Mouse (Mus musculus): Measurements from ENCODE around the gene Tjp1. TPM values are rescaled to one million over a fixed set of nuclear protein-coding genes. Genes with fewer than 3 reads are reported as not detected.

The Tjp1 gene
- polyA plus RNA-seq, 1 experiment from 2014 or later: 22.3 TPM

DNA sequence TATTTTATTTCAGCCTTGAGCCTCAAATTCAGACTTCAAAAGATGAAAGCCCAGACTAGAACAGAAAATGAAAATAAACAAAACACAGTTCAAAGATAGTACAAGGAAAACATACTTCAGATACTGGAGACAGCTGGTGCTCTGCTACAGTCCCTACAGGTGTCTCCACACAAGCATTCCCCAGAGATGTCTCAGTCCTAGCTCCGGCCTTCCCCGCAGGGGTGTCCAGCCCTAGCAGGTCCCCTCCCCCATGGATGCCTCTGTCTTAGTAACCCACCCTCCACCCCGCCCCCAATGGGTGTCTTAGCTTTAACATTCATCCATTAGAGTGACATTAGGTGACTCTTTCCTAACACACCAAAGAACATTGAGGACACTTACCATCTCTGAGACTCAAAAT, 108.6 kb downstream of the Tjp1 start:
- ATAC-seq (ENCODE audit: low read depth) (no peak), DNase-seq (ENCODE audit: low spot score) (no peak)
- Histone ChIP-seq H3K27ac (replicated peaks; ENCODE audit: low read depth, low read length) (no peak overlapping the region), H3K4me1 (ENCODE audit: control insufficient read depth, insufficient read depth, low read length) (peaks cover 7% of the 10 kb centered on the region; the same call in 1 of the 2 replicates), H3K4me2 (ENCODE audit: low read depth, low read length) (no peak overlapping the region), H3K27me3 (replicated peaks; ENCODE audit: control insufficient read depth, insufficient read depth, low read length) (no peaks in the 10 kb centered on the region), H3K36me3 (ENCODE audit: control insufficient read depth, insufficient read depth, low read length) (no peaks in the 10 kb centered on the region), H3K9ac (ENCODE audit: low read depth, low read length) (no peak overlapping the region), H3K4me3 (ENCODE audit: low read depth, low read length) (no peak overlapping the region), H3K9me3 (ENCODE audit: control insufficient read depth, low read length) (no peaks in the 10 kb centered on the region)
- 65% methylated on average over 3 of the region's 3 CpGs for WGBS

DNA sequence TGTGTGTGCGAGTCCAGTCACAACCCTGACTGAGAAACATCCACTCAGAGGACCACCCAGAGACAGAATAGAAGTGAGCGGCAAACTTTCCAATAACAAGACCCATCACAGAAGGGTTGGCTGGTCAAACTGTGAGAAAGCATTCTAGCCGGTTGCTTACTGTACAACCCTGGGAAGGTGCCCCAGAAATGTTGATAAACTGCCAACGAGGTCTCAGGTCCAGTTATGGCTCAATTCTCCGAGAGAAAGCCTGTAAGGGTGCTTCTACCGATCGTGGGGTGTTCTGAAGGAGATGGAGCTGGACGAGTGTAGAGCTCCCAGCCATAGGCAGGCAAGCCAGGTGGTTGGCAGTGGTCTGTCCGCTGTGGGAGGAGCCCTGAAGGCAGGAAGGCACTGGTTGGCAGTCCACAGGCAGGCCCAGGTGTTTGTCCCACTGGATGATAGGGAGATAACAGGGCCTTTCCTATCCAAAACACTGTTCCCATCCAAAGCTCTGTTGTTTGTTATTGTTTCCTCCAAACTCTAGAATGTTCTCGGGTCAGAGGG, 109.1 kb downstream of the Tjp1 start:
- H3K27ac ChIP-seq (replicated peaks; ENCODE audit: low read depth, low read length): no peak overlapping the region
- no peak overlapping the region for H3K4me2 ChIP-seq (ENCODE audit: low read depth, low read length)
- H3K27me3 ChIP-seq (replicated peaks; ENCODE audit: control insufficient read depth, insufficient read depth, low read length): no peaks in the 10 kb centered on the region
- H3K4me3 ChIP-seq (ENCODE audit: low read depth, low read length): no peak overlapping the region
- peaks cover 7% of the 10 kb centered on the region; the same call in 1 of the 2 replicates for H3K4me1 ChIP-seq (ENCODE audit: control insufficient read depth, insufficient read depth, low read length)
- H3K9me3 ChIP-seq (ENCODE audit: control insufficient read depth, low read length): no peaks in the 10 kb centered on the region
- H3K36me3 ChIP-seq (ENCODE audit: control insufficient read depth, insufficient read depth, low read length): no peaks in the 10 kb centered on the region
- no peak for ATAC-seq (ENCODE audit: low read depth)
- DNase-seq (ENCODE audit: low spot score): no peak
- WGBS: 83% methylated on average over 10 of the region's 10 CpGs
- no peak overlapping the region for H3K9ac ChIP-seq (ENCODE audit: low read depth, low read length)

DNA sequence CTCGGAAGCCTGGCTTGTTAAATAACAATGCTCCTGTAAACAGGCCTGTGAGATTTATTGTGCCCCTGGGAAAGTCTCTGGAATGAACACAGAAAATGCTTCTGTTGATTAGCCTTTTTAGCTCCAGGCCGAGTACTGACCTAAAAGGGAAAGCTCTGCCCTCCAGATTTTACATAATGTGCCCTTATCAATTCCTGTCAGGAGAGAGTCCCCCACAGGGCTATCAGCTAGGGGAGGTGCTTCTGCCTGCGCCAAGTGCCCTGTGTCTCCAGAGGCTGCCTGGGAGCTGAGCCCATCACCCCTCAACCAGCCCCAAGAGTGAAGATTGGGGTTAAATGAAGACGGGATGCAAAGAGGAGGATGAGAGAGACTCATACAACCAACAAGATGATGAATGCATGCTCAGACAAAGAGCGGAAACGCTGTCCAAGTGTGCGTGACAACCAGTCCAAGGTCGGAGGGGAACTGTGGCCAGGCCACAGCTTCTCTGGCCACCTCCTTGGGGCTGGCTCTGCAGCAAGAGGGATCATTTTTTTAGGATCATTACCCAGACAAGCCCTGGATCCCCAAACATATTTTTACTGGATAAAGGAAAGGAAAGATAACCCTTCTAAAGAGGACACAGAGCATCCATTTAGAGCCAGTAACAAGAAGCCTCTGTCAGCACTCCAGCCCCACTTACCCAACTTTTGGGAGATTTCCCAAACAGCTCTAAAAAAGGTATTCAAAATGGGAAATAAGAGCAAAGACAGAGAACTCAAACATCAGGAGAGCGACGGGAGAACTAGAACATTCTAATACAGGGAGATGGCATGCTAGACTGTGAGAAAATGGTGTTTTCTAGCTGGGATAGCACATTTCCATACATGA, 110.1 kb downstream of the Tjp1 start:
- DNase-seq (ENCODE audit: low spot score) (no peak), ATAC-seq (ENCODE audit: low read depth) (no peak)
- peaks cover 7% of the 10 kb centered on the region; the same call in 1 of the 2 replicates for H3K4me1 ChIP-seq (ENCODE audit: control insufficient read depth, insufficient read depth, low read length)
- no peaks in the 10 kb centered on the region for H3K27me3 ChIP-seq (replicated peaks; ENCODE audit: control insufficient read depth, insufficient read depth, low read length)
- no peaks in the 10 kb centered on the region for H3K36me3 ChIP-seq (ENCODE audit: control insufficient read depth, insufficient read depth, low read length)
- no peak overlapping the region for H3K4me2 ChIP-seq (ENCODE audit: low read depth, low read length)
- 57% methylated on average over 10 of the region's 10 CpGs for WGBS
- H3K4me3 ChIP-seq (ENCODE audit: low read depth, low read length): no peak overlapping the region
- H3K9me3 ChIP-seq (ENCODE audit: control insufficient read depth, low read length): no peaks in the 10 kb centered on the region
- H3K9ac ChIP-seq (ENCODE audit: low read depth, low read length): no peak overlapping the region
- H3K27ac ChIP-seq (replicated peaks; ENCODE audit: low read depth, low read length): no peak overlapping the region

DNA sequence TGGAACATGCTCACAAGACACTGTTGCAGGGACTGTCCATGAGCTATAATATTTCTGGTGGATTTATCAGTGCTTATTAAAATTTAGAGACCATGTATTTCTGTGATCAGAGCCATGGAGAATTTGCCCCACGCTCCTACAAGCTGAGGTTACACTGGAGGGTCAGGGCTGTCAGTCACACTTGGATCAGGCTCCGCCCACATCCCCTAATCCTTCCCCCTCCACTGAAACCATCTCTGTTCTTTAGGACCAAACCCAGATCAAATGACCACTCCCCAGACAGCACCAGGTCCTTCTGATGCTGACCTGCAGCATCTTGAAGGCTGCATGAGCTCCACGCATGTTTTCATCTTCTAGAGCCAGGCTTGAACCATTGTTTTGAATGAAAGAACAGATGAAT, 111.1 kb downstream of the Tjp1 start:
- no peak for ATAC-seq (ENCODE audit: low read depth)
- Histone ChIP-seq H3K27me3 (replicated peaks; ENCODE audit: control insufficient read depth, insufficient read depth, low read length) (no peaks in the 10 kb centered on the region), H3K27ac (replicated peaks; ENCODE audit: low read depth, low read length) (no peak overlapping the region), H3K9me3 (ENCODE audit: control insufficient read depth, low read length) (no peaks in the 10 kb centered on the region), H3K36me3 (ENCODE audit: control insufficient read depth, insufficient read depth, low read length) (no peaks in the 10 kb centered on the region), H3K4me1 (ENCODE audit: control insufficient read depth, insufficient read depth, low read length) (peaks cover 7% of the 10 kb centered on the region; the same call in 1 of the 2 replicates), H3K4me3 (ENCODE audit: low read depth, low read length) (no peak overlapping the region), H3K4me2 (ENCODE audit: low read depth, low read length) (no peak overlapping the region), H3K9ac (ENCODE audit: low read depth, low read length) (no peak overlapping the region)
- WGBS: 70% methylated on average over 3 of the region's 3 CpGs
- no peak for DNase-seq (ENCODE audit: low spot score)

DNA sequence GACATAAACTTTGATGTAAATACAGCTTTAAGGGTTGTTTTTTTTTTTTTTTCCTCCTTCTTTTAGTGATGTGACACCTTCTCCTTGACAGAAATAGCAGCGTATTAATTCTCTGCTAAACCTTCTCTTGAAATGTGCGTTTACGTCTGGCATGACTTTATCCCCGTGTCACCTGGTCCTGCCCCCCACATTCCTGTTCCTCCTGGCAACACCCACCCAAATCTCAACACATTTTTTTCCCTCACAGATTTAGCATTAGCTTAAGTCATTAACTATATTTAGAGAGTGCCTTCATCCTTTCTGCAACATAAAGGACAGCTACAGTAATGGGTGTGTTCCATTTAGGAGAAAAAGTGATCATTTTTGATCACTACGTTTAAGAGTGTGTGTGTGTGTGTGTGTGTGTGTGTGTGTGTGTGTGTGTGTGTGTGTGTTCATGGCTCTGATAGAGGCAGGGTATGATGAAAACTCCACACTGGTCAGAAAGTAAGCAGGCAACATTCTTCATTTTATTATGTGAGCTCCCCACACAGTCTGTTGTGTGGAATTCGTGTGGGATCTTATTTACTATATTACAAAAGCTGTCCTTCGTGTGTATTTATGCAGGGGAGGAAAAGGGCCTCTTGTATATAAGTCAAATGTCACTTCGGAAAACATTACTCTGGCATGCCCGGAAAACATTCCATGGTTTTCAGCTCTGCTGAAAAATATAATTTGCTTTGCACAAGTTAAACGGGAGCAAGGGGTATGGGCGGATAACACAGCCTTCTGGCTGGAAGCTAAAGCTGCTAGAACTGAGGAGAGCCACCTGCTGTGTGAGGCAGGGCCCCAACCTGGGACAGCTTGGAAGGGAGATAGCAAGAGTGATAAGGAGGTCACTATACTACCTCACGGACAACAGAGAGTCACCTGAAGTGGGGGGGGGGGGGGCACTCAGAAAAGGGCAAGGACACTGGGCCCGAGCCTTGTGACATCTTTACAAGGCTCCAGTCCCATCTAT, 113.3 kb downstream of the Tjp1 start:
- no peaks in the 10 kb centered on the region for H3K27me3 ChIP-seq (replicated peaks; ENCODE audit: control insufficient read depth, insufficient read depth, low read length)
- no peak for ATAC-seq (ENCODE audit: low read depth)
- 58% methylated on average over 13 of the region's 13 CpGs for WGBS
- no peak overlapping the region for H3K9ac ChIP-seq (ENCODE audit: low read depth, low read length)
- no peaks in the 10 kb centered on the region for H3K9me3 ChIP-seq (ENCODE audit: control insufficient read depth, low read length)
- no peak overlapping the region for H3K4me3 ChIP-seq (ENCODE audit: low read depth, low read length)
- DNase-seq (ENCODE audit: low spot score): no peak
- H3K27ac ChIP-seq (replicated peaks; ENCODE audit: low read depth, low read length): no peak overlapping the region
- 0 out of 2 replicates have a peak, but pooled peaks cover 7% of the 10 kb centered on the region for H3K4me1 ChIP-seq (ENCODE audit: control insufficient read depth, insufficient read depth, low read length)
- no peaks in the 10 kb centered on the region for H3K36me3 ChIP-seq (ENCODE audit: control insufficient read depth, insufficient read depth, low read length)
- no peak overlapping the region for H3K4me2 ChIP-seq (ENCODE audit: low read depth, low read length)

DNA sequence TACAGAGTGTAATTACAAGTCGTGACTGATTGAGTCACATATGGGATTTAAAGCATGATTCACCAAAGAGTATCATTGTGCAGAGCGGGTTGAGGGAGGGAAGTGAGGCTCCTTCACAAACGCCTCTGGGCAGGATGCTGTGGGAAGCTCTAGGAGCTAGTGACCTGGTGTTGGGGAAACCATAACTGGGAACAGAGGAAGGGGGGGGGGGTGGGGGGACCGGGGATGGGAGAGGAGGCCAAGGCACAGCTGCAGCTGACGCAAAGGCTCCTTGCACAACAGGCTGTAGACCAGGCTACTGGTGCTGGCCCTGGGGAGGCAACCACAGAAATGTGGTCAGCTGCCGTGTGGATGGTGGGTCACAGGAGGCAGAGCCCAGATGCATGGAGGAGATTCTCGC, 116.9 kb downstream of the Tjp1 start:
- no peak overlapping the region for H3K4me2 ChIP-seq (ENCODE audit: low read depth, low read length)
- WGBS: 30% methylated on average over 7 of the region's 7 CpGs
- H3K4me3 ChIP-seq (ENCODE audit: low read depth, low read length): no peak overlapping the region

DNA sequence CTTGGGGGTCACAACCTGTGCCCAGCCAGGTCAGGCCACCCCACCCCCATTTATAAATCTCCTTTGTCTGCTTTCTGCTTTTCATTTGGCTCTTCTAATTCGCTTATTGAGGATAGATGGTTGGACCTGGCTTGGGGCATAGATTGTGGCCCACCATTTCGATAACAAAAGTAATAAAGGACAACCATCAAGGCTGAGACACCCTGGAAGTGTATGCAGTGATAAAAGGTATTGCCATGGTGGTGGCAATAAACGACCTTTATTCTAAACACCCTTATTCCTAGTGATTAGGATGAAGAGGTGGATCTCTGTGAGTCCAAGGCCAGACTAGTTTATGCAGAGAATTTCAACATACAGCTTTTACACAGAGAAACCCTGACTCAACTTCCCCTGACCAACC, 121.2 kb downstream of the Tjp1 start:
- Histone ChIP-seq H3K27me3 (replicated peaks; ENCODE audit: control insufficient read depth, insufficient read depth, low read length) (no peaks in the 10 kb centered on the region), H3K4me1 (ENCODE audit: control insufficient read depth, insufficient read depth, low read length) (no peaks in the 10 kb centered on the region), H3K9me3 (ENCODE audit: control insufficient read depth, low read length) (no peaks in the 10 kb centered on the region), H3K27ac (replicated peaks; ENCODE audit: low read depth, low read length) (no peak overlapping the region), H3K4me3 (ENCODE audit: low read depth, low read length) (no peak overlapping the region), H3K4me2 (ENCODE audit: low read depth, low read length) (no peak overlapping the region), H3K36me3 (ENCODE audit: control insufficient read depth, insufficient read depth, low read length) (no peaks in the 10 kb centered on the region), H3K9ac (ENCODE audit: low read depth, low read length) (no peak overlapping the region)
- whole genome bisulfite sequencing: 83% methylated on average over 3 of the region's 3 CpGs
- no peak for ATAC-seq (ENCODE audit: low read depth)
- no peak for DNase-seq (ENCODE audit: low spot score)

More for the DNA sequence above, 116.9 kb downstream of the Tjp1 start:
- peak; percentile 70 for ATAC-seq (ENCODE audit: low read depth)
- Histone ChIP-seq H3K36me3 (ENCODE audit: control insufficient read depth, insufficient read depth, low read length) (no peaks in the 10 kb centered on the region), H3K27ac (replicated peaks; ENCODE audit: low read depth, low read length) (no peak overlapping the region), H3K27me3 (replicated peaks; ENCODE audit: control insufficient read depth, insufficient read depth, low read length) (no peaks in the 10 kb centered on the region), H3K9me3 (ENCODE audit: control insufficient read depth, low read length) (no peaks in the 10 kb centered on the region), H3K9ac (ENCODE audit: low read depth, low read length) (no peak overlapping the region), H3K4me1 (ENCODE audit: control insufficient read depth, insufficient read depth, low read length) (0 out of 2 replicates have a peak, but pooled peaks cover 1% of the 10 kb centered on the region)
- DNase-seq (ENCODE audit: low spot score): no peak

DNA sequence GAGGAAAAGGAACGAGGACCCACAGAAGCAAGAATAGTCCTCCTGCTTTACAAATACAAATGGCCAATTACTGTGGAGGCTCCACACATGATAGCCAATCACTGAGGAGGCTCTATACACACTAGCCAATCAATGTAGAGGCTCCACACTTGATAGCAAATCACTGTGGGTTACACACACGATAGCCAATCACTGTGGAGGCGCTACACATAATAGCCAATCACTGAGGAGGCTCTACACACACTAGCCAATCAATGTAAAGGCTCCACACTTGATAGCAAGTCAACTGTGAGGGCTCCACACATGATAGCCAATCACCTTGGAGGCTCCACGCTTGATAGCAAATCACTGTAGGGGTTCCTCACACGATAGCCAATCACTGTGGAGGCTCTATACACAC, 125.1 kb downstream of the Tjp1 start:
- DNase-seq (ENCODE audit: low spot score) (no peak), ATAC-seq (ENCODE audit: low read depth) (no peak)
- Histone ChIP-seq H3K27ac (replicated peaks; ENCODE audit: low read depth, low read length) (no peak overlapping the region), H3K27me3 (replicated peaks; ENCODE audit: control insufficient read depth, insufficient read depth, low read length) (no peaks in the 10 kb centered on the region), H3K4me3 (ENCODE audit: low read depth, low read length) (no peak overlapping the region), H3K4me2 (ENCODE audit: low read depth, low read length) (no peak overlapping the region), H3K9me3 (ENCODE audit: control insufficient read depth, low read length) (no peaks in the 10 kb centered on the region), H3K36me3 (ENCODE audit: control insufficient read depth, insufficient read depth, low read length) (no peaks in the 10 kb centered on the region), H3K9ac (ENCODE audit: low read depth, low read length) (no peak overlapping the region), H3K4me1 (ENCODE audit: control insufficient read depth, insufficient read depth, low read length) (no peaks in the 10 kb centered on the region)
- WGBS: 93% methylated on average over 5 of the region's 5 CpGs
